Mouse (Mus musculus): ENCODE results near the gene Pdk2.

DNA sequence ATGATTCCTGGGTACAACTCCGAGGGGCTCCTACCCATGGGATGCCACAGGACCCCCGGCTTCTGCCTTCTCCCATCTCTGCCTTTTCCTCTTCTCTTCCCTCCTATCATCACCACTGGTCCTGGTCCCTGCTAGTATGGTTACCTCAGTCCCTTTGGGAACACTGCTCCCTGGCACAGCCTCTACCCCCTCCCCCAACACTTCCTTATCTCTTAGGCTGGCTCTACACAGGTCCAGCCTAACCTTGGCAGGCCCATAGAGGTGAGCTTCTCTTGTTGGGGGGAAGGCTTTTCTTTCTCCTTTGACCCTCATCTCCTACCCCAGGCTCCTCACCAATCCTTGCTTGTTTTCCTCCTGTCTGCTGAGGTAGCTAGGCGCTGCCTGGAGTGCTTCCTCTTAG, 25.7 kb downstream of the Pdk2 start:
- TF ChIP-seq CTCF (IDR thresholded peaks at IDR 0.05; ENCODE audit: low read depth), result no peak
- TF ChIP-seq EP300 (IDR thresholded peaks at IDR 0.05; ENCODE audit: low read depth), result no peak
